Mouse (Mus musculus) heart, postnatal 0 days (tissue): Measurements from ENCODE around the gene Trim10. TPM values are rescaled to one million over a fixed set of nuclear protein-coding genes. Genes with fewer than 3 reads are reported as not detected.
A peak's percentile ranks its signal among the peaks of the same experiment; 100 is the strongest.

Experiments used
- ATAC-seq: fragments of 200-750 bp; cut with Nextera tagmentation; 2 replicates; pipeline ENCODE4 v1.8.0; 2017; ENCODE audit warnings: low read depth, moderate number of reproducible peaks, moderate library complexity; ENCODE audit not compliant: insufficient read depth
- DNase-seq: peaks from one replicate; pipeline ENCODE4 v3.0.0-alpha.2; 2016; ENCODE audit warnings: low spot score
- H3K27ac ChIP-seq: fragments of 300-500 bp; sonication (generic); 2 replicates; pipeline ENCODE4 v1.5.1; 2014; ENCODE audit warnings: low read depth, mild to moderate bottlenecking
- H3K27me3 ChIP-seq: fragments of 300-500 bp; sonication (generic); 2 replicates; pipeline ENCODE4 v1.6.1; 2014; ENCODE audit warnings: low read length, mixed read lengths; ENCODE audit not compliant: control insufficient read depth, insufficient read depth
- H3K36me3 ChIP-seq: fragments of 300-500 bp; sonication (generic); replicated peaks from 2 replicates; pipeline ENCODE4 v1.6.1; 2014; ENCODE audit warnings: low read length, mixed read lengths; ENCODE audit not compliant: control insufficient read depth, insufficient read depth
- H3K4me1 ChIP-seq: fragments of 300-500 bp; sonication (generic); 2 replicates; pipeline ENCODE4 v1.6.1; 2014; ENCODE audit warnings: antibody characterized with exemption; ENCODE audit not compliant: control insufficient read depth, insufficient read depth
- H3K4me2 ChIP-seq: fragments of 300-500 bp; sonication (generic); 2 replicates; pipeline ENCODE4 v1.6.1; 2014; ENCODE audit warnings: low read depth, mild to moderate bottlenecking, low read length, moderate library complexity
- H3K4me3 ChIP-seq: fragments of 300-500 bp; sonication (generic); 2 replicates; pipeline ENCODE4 v1.5.1; 2014; ENCODE audit warnings: low read depth, low read length
- H3K9ac ChIP-seq: fragments of 300-500 bp; sonication (generic); replicated peaks from 2 replicates; pipeline ENCODE4 v1.6.1; 2014; ENCODE audit warnings: low read depth, low read length, mixed read lengths
- H3K9me3 ChIP-seq: fragments of 300-500 bp; sonication (generic); replicated peaks from 2 replicates; pipeline ENCODE4 v1.6.1; 2016; ENCODE audit warnings: low read length; ENCODE audit not compliant: control insufficient read depth
- CTCF ChIP-seq: IDR thresholded peaks from 2 replicates; pipeline ENCODE4 v1.5.1; 2016; ENCODE audit warnings: antibody characterized with exemption, control low read depth, low read depth
- EP300 ChIP-seq: IDR thresholded peaks from 2 replicates; pipeline ENCODE4 v1.6.1; 2016; ENCODE audit warnings: antibody characterized with exemption, low read depth
- WGBS: fragments of 180-500 bp; shearing (Covaris S2); extraction: QIAGEN DNeasy Blood & Tissue Kit; methylation state at CpG from one replicate; pipeline ENCODE4 v1.1.7; 2014; 5-methylcytosine and 5-hydroxymethylcytosine counted together
- polyA plus RNA-seq: library from polyadenylated mRNA; unstranded; fragments of >200 nt; fragmentation: Nextera tagmentation; extraction: Ambion mirVana; gene quantifications from 2 replicates; pipeline ENCODE4 v1.2.1, GENCODE M21; 2015
- total RNA-seq: library from RNA; depleted of rRNA; stranded (reverse); fragments of >200 nt; gene quantifications from 2 replicates; pipeline ENCODE4 v1.2.3, GENCODE M21; 2014; ENCODE audit warnings: low replicate concordance

Trim10 gene
- total and polyA plus RNA-seq, 2 experiments from 2014 or later, result 0.15 to 0.97 TPM

DNA sequence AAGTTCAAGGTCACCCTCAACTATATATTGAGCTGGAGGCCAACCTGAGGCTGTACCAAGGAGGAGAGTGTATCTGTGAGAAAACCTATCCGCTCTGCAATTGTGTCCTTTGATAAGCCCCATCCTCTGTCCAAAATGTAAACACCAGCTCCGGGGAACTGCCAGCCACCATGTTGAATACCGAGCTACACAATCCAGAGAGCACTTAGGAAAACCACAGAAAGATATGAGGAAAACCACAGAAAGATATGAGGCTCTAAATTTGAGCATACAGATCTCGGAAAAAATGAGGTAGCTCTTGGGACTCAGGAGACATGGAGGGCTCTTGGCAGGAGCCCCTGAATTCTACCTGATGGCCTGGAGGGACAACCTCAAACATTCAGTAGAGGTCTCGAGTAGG lies 24.0 kb downstream of the Trim10 start:
- TF ChIP-seq EP300 (no peak), CTCF (no peak)
- Histone ChIP-seq H3K27ac (no peak overlapping the region), H3K9ac (no peak overlapping the region), H3K4me2 (no peak overlapping the region), H3K4me1 (no peaks in the 10 kb centered on the region), H3K27me3 (no peaks in the 10 kb centered on the region), H3K9me3 (no peaks in the 10 kb centered on the region), H3K36me3 (no peaks in the 10 kb centered on the region), H3K4me3 (no peak overlapping the region)
- ATAC-seq, result no peak
- 48% methylated on average over 5 of the region's 5 CpGs for WGBS
- DNase-seq, result no peak

DNA sequence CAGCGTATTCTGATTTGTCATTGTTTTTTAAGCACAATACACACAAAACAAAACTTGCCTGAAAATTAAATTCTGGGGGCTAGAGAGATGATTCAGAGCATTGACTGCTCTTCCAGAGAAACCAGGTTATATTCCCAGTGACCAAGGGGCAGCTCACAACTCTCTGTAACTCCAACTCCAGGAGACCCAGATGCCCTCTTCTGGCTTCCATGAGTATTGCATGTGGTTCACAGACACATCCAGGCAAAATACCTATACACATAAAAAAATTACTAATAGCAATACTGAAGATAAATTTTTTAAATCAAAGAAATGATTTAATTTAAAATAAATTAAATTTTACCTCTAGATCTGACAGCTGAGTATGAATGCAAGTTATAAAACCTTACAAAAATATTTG lies 27.2 kb downstream of the Trim10 start:
- H3K9ac ChIP-seq, result no peak overlapping the region
- TF ChIP-seq CTCF (peak; percentile 49), EP300 (no peak)
- no peak overlapping the region for H3K4me3 ChIP-seq
- no peaks in the 10 kb centered on the region for H3K9me3 ChIP-seq
- peak; percentile 13 for DNase-seq
- no peak overlapping the region for H3K4me2 ChIP-seq
- WGBS, result 88% methylated on average over 1 of the region's 1 CpGs
- no peaks in the 10 kb centered on the region for H3K36me3 ChIP-seq
- ATAC-seq, result no peak
- H3K27ac ChIP-seq, result no peak overlapping the region
- H3K27me3 ChIP-seq, result no peaks in the 10 kb centered on the region
- H3K4me1 ChIP-seq, result no peaks in the 10 kb centered on the region

DNA sequence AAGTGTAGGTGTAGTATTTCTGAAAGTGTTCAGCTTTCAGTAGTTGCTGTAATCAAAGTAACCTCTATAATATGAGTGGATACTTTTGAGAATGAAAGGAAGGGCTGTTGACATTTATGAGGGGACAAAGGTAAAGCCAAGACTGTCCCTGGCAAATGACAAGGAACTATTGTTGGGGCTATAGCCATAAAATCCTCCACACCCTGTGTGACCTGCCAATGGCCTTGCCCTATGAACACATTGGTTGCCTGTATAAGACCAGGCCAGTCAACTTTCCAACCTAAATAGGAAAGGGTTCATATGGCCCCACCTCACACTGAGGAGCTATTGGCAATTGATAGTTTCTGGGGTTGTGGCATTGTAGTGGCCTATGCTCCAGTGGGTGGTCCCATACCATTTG lies 27.7 kb downstream of the Trim10 start:
- H3K27me3 ChIP-seq, result no peaks in the 10 kb centered on the region
- TF ChIP-seq EP300 (no peak), CTCF (no peak)
- H3K4me2 ChIP-seq, result no peak overlapping the region
- H3K4me1 ChIP-seq, result no peaks in the 10 kb centered on the region
- no peak overlapping the region for H3K27ac ChIP-seq
- H3K9me3 ChIP-seq, result no peaks in the 10 kb centered on the region
- no peaks in the 10 kb centered on the region for H3K36me3 ChIP-seq
- H3K4me3 ChIP-seq, result no peak overlapping the region
- no peak for DNase-seq
- no peak for ATAC-seq
- H3K9ac ChIP-seq, result no peak overlapping the region

DNA sequence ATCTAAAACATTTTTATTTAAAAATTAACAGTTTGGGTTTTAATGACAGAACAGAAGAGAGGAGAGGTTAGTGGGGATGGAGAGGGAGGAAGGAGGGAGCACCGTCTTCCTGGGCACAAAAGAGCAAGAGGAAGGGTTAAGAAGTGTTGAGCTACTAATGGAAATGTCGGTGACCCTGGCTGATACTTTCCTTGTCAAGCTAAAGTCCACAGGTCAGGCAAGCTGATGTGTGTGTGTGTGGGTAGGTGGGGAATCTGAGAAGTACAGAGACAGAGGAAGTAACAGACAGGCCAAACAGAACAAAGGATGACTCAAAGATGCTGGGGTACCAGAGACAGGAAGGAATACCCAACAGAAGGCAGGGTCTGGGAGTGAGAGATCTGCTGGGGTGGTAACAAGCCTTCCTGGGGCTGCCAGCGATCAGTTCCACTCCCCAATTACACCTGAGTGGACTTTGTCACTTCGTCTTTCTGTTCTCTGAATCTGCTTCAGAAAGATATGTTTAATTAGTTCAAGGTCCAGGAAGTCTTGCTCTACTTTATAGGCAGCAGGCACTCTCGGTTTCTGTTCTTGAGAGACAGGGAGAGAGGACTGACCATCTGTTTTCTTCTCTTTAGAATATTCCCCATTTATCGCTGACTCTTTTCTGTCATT lies 28.3 kb downstream of the Trim10 start, which contains the start of gene Trim31:
TSS of gene Trim31 (plus strand) at position 567 of the 654 bp plus-strand sequence.
- no peaks in the 10 kb centered on the region for H3K9me3 ChIP-seq
- H3K36me3 ChIP-seq, result no peaks in the 10 kb centered on the region
- H3K4me1 ChIP-seq, result no peaks in the 10 kb centered on the region
- no peak within 1 kb of the TSS for H3K4me3 ChIP-seq
- TF ChIP-seq EP300, result no peak
- no peak for TF ChIP-seq CTCF
- H3K9ac ChIP-seq, result no peak within 1 kb of the TSS
- DNase-seq (no peak), ATAC-seq (no peak)
- no peak within 1 kb of the TSS for H3K4me2 ChIP-seq
- H3K27ac ChIP-seq, result no peak within 1 kb of the TSS
- WGBS, result 64% methylated on average over 6 of the region's 6 CpGs
- H3K27me3 ChIP-seq, result no peaks in the 10 kb centered on the region

DNA sequence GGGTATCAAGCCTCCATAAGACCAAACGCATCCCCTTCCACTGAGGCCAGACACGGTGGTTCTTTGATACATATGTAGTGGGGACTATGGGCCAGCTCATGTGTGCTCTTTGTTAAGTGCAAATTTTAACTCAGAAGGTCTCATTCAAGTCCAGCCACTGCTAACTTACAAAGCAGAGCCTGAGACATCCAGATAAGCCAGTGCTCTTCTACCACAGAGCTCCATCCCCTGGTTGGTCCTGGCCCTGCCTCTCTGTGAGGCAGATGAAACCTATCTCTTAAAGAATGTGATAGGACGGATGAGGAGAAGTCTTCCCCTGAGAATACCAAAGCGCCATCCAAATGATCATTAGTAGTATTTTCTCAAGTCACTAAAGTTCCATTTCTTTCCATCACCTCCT lies 30.0 kb downstream of the Trim10 start:
- Histone ChIP-seq H3K27me3 (no peaks in the 10 kb centered on the region), H3K36me3 (no peaks in the 10 kb centered on the region), H3K9ac (no peak overlapping the region), H3K9me3 (no peaks in the 10 kb centered on the region), H3K27ac (no peak overlapping the region), H3K4me3 (no peak overlapping the region), H3K4me1 (no peaks in the 10 kb centered on the region), H3K4me2 (no peak overlapping the region)
- no peak for ATAC-seq
- DNase-seq, result no peak
- TF ChIP-seq EP300 (no peak), CTCF (no peak)
- 69% methylated on average over 4 of the region's 4 CpGs for WGBS

DNA sequence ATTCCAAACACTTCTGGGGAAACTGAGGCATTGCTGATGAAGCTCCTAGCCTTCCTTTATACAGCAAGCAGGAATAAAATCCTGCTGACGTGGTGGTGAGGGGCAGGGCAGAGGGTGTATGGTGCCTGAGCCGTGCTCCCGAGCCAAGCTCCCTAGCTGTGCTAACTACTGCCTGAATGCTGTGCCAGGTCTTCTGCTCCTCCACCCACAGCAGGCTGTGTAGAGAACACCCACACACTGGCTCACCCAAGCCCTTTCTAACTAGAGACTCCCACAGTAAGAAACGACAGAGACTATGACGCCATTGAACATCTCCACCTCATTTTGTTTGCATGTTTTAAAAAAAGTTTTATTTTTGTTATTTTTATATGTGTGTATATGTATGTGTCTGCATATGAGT lies 30.6 kb downstream of the Trim10 start:
- H3K36me3 ChIP-seq, result no peaks in the 10 kb centered on the region
- WGBS, result 81% methylated on average over 5 of the region's 5 CpGs
- no peak overlapping the region for H3K4me2 ChIP-seq
- no peak overlapping the region for H3K27ac ChIP-seq
- H3K9ac ChIP-seq, result no peak overlapping the region
- H3K27me3 ChIP-seq, result no peaks in the 10 kb centered on the region
- H3K4me3 ChIP-seq, result no peak overlapping the region
- no peaks in the 10 kb centered on the region for H3K9me3 ChIP-seq
- TF ChIP-seq EP300 (no peak), CTCF (no peak)
- no peaks in the 10 kb centered on the region for H3K4me1 ChIP-seq
- no peak for DNase-seq
- ATAC-seq, result no peak
